Mouse (Mus musculus): Measurements from ENCODE around the gene Nmnat1. TPM values are rescaled to one million over a fixed set of nuclear protein-coding genes. Genes with fewer than 3 reads are reported as not detected.

Nmnat1 gene
- total RNA-seq (2021), result 10 to 100 TPM; 14.2 to 15.2 TPM
- 9.1 and 10.4 TPM in 2 replicates for polyA plus RNA-seq (2012; rRNA removed)
- long read RNA-seq, transcript Nmnat1-201 (5 exons, 1,238 nt), result major isoform, 8 of 11 reads
- long read RNA-seq, partial matches to known transcripts, result 1 of 11 reads
- long read RNA-seq, other reads (novel, unspliced or antisense), result 2 of 11 reads

DNA sequence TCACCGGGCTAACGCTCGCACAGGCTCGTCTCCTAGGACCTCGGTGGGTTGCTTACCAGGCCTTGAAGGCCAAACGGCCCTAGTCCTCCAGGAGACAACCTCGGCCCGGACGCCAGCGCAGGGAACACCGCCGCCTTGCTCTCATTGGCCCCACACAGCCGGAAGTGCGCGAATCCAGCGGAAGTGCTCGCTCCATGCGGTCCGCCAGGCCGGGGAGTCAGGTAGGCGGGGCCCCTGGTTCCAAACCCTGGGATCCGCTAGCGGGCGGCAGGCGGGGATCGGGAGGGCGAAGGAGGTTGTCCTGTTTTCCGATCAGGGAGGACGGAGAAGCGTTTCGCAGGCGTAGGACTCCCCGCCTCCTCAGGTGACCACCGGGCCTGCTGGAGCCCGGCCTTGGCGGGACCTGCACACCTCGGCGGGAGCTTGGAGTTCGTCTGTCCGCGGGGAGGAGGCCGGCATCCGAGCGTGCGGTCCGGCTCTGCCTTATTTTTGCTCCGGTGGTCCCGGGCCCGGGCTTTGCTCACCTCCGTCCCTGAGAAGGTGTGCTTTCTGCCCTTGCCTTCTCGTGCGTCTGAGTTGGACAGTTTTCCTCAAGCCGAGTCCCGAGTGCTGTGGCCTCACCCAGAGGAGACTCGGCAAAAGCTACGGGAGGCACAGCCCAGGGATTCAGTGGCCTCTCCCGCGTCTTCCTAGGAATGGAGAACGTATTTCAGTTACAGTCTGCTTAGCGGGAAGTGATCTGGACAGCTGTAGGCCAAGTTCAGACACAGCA lies at the start of gene Nmnat1, which contains the start of gene Lzic:
Nmnat1 (minus strand) TSS at position 150 of the 772 bp plus-strand sequence.
Lzic (plus strand) TSS at position 177 of the 772 bp plus-strand sequence.
- DNase-seq, result peak; percentile 96

DNA sequence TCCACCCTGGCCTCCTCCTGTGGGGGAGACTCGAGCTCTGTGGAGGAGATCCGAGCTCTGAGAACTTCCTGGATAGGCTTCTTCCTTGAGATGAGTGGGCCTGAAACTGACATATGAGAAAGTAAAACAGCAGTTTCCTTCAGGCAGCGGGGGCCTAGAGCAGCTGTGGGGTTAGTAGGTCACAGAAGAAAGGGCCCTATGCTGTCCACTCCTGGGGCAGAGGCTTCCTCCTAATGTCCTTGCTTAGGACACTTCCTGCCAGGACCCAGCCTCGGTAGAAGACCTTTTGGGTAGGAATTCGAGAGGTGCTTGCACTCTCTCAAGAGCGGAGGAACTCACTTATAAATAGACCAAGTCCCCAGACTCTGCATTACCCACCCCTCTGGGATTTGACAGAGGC lies 44.7 kb upstream of the Nmnat1 start:
- DNase-seq, result no peak

DNA sequence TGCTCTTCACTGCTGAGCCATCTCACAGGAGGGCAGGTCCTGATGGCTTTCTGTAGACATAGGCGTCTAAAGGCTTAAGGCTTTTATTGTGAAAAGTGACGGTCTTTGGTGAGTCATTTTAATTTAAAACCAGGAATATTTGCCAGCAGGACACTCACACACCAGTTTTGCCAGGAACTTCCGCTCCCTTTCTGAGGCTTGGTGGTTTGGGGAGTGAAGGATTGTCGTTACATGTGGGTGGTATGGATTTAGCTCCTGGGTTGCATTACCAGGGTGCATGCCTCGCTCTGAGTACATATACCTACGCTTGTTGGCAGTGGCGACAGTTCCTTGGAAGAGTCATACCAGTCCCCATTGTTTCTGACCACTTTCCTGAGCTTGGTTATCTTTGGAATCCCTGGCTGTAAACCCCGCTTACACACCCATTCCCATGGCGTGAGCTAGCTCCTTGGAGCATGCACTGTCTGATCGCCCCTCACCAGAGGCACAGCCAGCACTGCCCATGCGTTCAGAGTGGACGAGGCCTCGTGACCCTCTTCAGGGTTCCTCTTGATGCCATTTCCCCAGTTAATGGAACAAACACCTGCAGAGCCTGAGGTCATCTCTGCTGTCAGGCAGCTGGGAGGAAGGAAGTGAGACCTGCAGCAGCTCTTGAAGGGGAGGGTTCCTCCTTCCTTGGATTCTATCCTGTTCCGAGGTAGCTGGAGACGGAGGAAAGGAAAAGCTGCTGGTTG lies 42.8 kb upstream of the Nmnat1 start:
- DNase-seq, result no peak

DNA sequence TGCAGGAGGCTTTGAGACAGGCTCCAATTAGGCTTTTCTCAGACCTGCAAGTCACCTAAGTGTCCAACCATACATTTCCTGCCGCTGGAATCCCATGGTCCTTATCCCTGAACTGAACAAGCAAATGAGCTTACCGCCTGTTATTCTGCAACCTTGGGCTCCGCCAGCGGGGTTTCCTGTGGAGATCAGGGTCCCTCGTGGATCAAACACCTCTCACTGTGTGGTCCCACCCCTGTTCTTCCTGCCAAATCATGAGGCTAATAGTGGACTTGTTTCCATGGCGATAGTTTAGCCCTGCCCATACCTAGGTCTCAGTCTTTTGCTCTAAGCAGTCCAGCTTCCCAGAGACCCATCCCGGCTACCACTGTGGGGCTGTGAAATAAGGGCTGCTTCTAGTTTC lies 41.3 kb upstream of the Nmnat1 start:
- DNase-seq, result no peak

DNA sequence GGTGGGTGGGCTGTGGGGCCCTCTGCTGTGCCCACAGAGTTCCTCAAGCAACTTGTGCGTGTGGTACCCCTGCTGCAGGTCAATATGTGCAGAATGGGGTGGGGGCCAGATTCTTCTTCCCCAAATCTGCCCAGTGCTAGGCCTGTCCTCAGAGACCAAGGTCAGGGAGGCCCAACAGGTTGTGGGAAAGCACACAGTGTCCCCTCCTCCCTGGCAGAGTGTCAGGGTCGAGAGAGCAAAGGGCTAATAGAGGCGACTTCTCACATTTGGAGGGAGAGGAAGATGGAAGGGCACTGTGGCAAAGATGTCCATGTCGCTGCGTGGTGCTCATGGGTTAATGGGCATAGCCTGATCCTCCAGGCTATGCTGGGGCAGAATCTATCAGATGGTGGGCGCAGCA lies 40.8 kb upstream of the Nmnat1 start:
- DNase-seq, result no peak

DNA sequence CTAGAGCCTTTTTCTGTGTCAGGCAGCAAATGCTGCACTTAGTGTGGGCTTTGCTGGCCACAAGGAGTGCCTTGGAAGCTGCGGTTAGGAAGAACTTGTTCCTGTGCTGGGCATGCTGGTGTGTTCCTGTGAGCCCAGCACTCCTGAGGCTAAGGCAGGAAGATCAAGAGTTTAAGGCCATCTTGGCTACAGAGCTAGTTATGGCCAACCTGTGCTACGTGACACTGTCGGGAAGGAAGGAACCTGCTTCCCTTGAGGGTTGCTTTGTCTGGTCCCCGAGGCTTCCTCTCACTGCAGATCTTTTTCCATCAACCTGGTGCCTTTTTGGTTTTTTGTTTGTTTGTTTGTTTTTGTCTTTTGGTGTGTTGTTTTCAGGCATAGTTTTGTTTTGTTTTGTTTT lies 40.2 kb upstream of the Nmnat1 start:
- no peak for DNase-seq

DNA sequence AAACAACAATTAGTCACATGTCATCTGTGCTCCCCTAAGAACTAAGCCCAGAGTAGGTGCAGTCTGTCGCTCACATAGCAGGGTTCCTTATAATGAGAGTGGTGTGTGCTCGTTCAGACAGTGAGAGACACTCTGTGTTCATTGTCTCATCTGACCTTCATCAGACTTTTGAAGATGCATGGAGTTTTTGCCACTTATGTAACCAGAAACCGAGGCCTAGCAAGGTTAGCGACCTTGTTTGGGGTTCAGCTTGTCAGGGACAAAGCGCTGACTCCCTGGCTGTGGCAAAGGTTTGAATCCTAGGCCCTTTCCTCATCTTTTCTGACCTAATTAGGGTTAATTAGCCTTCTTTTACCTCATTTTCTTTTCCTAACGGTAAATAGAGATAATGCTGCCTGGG lies 39.0 kb upstream of the Nmnat1 start:
- peak; percentile 54 for DNase-seq

DNA sequence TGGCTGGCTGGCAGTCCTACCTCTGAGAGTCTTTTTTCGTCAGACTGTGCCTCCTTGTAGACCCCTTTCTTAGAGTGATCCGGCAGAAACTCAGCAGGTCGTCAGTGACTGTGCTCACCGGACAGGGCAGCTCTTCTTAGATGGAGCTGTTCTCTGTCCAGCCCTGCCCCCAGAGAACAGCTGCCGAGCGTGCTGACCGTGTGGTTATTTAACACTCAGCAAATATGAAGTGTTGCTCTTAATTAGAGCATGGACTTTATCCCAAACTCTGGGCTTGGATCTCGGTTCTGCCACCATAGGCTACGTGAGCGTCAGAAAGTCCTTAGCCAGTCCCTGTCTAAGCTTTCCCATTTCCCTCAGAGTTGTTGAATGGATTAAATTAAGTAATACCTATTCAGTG lies 36.3 kb upstream of the Nmnat1 start:
- DNase-seq, result no peak

DNA sequence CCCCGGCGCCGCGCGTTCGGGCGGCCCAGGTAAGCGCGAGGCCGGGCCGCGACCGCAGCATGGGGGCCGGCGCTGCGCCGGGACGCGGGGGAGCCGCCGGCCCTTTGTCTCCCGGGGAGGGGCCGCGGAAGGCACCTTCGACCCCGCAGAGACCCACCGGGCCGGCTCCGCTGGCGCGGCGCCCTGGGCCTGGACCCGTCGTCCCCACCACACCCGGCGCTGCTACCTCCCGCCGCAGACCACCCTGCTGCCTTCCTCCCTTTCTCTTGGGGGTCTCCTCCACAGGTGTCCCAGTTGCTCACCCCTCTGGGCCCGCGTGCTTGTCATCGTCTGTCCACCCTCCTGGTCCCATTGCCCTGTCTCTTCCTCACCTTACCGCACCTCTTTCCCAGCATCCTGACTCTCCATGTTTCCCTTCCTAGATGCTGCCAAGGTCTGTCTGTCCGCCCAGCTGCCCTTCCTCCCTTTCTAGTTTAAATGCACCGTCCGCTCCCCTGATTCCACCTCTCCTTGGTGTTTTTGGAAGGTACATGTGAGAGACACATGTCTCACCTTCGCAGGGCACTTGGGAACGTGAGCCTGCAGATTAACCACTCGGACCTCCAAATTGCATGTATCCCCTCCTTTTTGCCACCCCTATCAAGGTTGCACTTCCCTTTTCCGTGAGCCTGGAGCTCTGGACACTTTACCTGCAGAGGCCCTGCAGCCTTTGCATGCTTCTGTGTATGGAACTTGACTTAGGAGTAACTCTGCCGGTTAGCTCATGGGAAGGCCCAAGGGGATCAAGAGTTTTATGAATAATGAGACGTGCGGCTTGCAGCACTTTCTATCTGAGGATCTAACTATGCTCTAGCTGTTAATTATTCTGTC lies 33.6 kb upstream of the Nmnat1 start:
- no peak for DNase-seq

DNA sequence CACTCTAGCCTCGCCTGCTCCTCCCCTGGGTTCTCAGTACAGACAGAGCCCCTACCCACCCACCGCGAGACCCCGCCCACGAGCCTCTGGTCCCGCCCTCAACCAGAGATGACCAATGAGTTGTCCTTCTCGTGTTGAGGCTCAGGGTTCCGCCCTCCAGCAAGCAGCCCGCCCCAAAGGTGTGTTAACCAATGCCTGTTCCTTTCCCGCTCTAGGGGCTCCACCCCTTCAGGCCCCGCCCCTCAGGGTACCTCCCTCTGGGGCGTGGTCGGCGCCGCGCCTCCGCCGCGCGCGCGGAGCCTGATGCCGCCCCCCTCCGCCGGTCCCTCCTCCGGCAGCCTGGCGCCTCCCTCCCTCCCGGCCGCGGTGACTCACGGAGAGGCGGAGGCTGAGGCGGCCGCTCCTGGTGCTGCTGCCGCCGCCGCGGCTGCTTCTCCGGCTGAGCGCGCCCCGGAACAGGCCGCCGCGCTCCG lies 32.9 kb upstream of the Nmnat1 start, which contains the start of gene Ctnnbip1:
Ctnnbip1 (plus strand) TSS at position 369 of the 473 bp plus-strand sequence.
- DNase-seq, result peak; percentile 99

DNA sequence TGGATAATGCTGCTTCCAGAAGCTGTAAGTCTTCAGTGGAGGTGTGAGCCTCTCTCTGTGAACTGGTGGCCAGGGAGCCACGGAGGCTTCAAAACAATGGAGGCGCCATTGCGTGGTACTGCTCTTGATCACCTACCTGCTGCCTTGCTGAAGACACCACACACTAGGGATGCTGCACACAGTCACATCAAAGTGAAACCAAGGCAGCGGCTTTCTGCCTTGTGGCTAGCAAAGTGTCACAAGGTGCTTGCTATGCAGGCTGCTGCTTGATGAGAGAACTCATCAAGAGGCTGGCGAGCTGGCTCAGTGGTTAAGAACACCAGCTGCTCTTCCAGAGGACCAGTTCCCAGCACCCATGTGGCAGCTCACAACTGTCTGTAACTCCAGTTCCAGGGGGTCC lies 30.7 kb upstream of the Nmnat1 start:
- DNase-seq, result no peak

DNA sequence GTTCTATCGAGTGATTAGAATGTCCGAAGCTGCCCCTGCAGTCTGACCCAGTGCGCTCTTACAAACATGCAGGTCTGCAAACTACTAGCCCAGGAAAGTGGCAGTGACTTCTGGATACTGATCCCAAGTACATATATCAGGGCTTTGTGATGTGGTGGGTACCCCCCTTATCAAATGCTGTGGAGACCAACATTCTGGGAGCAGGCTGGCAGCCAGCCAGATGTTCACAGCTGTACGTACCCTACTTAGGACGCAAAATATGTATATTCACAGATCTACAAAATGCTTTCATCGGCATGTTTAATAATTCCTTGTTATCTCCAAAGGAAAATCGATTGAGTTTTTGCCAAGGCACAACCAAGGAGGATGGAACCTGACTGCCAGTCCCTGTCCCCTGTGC lies 27.1 kb upstream of the Nmnat1 start:
- no peak for DNase-seq

DNA sequence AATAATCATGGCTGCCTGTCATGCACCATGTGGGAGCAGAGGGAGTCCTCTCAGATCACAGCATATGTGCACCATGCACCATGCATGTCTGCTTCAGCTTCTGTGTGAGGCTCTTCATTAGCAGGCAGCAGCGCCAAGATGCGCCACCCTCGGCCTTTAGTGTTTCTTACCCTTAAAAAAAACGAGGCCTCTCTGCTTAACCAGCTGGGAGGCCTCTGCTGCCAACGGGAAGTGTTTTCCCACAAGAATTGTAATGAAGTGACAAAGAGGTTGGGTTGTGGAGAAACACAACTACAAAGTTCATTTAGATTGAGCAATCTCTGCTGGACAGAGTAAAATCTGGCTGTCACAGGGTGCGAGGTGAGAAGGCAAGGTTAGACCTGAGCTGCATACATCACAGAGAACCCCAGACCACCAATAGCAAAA lies 26.2 kb upstream of the Nmnat1 start:
- no peak for DNase-seq

DNA sequence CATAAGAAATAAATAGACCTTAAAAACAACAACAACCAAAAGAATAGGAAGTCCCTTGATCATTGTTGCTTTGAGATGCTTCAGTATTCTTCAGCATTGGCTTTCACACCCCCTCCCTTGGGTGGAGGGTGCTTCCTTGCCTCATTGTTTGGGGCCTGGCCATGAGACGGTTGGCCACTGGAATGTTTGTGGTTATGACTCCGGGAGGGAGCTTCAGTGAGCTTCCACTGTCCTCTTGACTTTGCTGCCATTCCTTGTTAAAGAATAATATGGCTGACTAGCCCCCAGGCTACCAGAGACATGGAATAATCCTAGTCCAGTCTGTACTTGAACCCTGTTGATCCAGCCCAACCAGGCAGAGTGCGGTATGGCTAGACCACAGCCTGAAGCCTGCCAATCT lies 21.9 kb upstream of the Nmnat1 start:
- no peak for DNase-seq

DNA sequence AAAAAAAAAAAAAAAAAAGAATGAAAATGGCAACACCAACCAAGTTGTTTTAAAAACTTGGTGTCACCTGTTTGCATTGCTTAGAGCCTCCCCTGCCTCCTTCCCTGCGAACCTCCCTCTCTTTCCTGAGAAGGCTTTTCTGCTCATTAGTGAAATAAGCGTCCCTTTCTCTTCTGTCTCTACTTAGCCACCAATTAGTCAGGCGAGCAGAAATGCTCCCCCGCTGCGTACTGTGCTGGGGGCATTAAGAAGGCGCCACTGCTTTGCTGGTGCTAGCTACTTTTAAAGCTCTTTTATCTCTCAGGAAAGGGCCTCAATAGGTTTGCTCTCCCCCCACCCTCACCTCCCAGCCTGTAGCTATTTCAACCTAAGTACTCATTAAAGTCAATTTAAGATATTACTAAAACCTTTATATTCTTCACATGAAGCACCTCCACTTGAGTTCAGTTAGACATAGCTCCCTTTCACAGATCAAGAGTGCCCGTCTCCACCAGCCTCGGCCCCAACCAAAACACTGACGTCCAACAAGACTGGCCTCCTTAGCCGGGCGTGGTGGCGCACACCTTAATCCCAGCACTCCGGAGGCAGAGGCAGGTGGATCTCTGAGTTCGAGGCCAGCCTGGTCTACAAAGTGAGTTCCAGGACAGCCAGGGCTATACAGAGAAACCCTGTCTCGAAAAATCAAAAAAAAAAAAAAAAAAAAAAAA lies 20.4 kb upstream of the Nmnat1 start:
- DNase-seq, result no peak

DNA sequence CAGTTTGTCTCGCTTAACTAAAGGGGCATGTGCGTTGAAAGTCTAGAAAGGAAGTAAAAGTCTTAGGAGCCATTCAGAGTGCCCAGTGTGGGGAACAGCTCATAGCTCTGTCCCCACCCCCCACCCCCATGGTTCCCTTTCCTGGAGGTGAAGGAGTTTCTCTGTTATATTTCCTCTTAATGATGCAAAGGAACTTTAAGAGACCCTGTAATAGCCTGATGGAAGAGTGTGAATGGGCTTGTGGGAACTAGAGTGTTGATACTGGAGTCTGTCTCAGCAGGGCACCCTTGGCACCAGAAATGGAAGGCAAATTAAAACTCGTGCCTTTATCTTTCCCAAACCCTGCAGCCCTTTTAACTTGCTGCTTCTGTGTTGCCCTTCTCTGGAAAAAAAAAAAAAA lies 19.9 kb upstream of the Nmnat1 start:
- DNase-seq, result no peak

DNA sequence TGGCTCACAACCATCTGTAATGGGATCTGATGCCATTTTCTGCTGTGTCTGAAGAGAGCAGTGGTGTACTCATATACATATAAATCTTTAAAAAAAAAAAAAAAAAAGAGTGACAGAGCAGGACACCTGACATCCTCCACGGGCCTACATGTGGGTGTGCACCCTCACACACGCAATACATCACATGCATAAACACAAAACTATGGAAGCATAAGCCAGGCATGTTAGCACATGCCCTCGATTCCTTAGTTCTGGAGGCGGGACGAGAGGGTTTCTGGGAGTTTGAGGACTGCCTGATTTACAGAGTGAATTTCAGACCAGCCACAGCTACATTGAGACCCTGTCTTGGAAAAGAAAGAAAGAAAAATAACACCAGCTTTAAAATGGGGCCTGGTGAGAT lies 19.4 kb upstream of the Nmnat1 start:
- no peak for DNase-seq

DNA sequence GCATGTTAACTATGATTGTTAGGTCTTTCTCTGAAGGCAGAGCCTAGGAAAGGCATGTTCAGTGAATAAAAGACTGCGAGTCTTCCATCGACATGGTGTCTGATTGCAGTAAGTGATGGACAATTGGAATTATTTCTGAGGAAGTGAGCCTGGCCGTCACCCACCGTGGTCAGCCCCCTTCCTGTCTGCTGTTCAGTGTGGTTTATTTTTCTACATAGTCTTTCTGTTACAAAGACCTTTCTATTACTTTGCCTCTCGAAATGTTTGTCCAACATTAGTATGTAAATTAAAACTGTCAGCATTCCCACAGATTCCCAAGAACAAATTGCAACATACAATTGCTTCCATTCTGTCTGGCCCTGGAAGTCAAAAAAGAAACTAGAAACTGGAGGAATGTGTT lies 14.8 kb upstream of the Nmnat1 start:
- no peak for DNase-seq

DNA sequence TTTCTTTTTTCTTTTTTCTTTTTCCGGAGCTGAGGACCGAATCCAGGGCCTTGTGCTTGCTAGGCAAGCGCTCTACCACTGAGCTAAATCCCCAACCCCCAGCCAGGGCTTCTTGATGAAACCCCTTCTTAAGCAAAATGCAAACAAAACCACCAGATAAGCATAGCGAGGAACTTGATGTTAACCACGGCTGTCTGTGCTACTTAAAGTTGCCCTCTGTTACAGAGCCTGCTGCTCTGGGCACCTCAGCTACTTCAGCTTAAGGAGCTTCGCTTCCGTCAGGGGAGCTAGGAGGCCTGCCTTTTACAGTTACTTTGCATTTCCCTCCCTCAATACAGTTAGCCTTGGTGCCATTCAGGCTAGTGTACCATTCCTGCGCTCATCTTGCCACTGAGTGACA lies 13.9 kb upstream of the Nmnat1 start:
- no peak for DNase-seq

DNA sequence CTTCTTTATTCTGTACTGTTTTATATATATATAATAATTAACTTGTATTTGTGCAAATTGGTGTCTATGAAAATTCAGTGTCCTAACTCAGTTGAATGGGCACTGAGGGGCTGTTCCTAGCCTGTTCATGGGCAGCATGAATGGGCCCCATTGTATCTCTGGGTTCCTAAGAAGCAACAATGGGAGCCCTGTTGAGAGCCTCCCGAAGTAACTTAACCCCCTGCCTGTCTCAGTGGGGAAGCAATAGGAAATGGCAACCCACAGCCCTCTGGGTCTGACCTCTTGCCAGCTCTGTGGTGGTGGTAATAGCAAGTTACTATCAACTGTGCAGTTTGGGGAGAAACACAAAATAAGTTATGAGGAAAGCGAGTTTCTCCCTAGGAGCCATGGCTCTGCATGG lies 11.6 kb upstream of the Nmnat1 start:
- DNase-seq, result no peak

DNA sequence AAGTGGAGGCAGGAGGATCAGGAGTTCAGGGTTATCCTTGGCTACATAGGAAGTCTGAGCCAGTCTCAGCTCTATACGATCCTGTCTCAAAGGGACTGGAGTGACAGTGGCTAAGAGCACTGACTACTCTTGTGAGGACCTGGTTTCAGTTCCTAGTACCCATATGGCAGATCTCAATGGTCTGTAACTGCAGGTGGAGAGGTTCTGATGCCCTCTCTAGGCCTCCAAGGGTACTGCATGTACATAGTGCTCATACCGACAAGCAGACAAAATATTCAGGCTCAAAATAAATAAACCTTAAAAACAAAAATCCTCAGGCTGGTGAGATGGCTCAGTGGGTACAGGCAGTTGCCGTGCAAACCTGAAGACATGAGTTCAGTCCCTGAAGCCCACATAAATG lies 6.1 kb upstream of the Nmnat1 start:
- DNase-seq, result no peak

Measured in adrenal gland, adult 2 months (tissue).